Mouse (Mus musculus): ENCODE measurements around the gene Prkaa2. TPM values are rescaled to one million over a fixed set of nuclear protein-coding genes. Genes with fewer than 3 reads are reported as not detected.
A peak's percentile ranks its signal among the peaks of the same experiment; 100 is the strongest.

The Prkaa2 gene
- total and polyA plus RNA-seq, 2 experiments from 2014 or later = 18.4 to 25.3 TPM

GRCm38 (mm10) chr4:105131756-105132314, 22.1 kb upstream of the Prkaa2 start:
- no peaks in the 10 kb centered on the region for H3K27me3 ChIP-seq (ENCODE audit: insufficient read depth, low read length)
- no peaks in the 10 kb centered on the region for H3K9me3 ChIP-seq (ENCODE audit: low read length)
- H3K36me3 ChIP-seq (ENCODE audit: insufficient read depth, low read length) = no peaks in the 10 kb centered on the region
- H3K4me1 ChIP-seq (ENCODE audit: insufficient read depth, low read length) = no peaks in the 10 kb centered on the region
- ATAC-seq (ENCODE audit: low FRiP score) (no peak), DNase-seq (ENCODE audit: low spot score) (no peak)
- H3K27ac ChIP-seq (ENCODE audit: low read depth, low read length) = no peak overlapping the region
- no peak overlapping the region for H3K9ac ChIP-seq (replicated peaks; ENCODE audit: low read length, poor library complexity, severe bottlenecking)
- no peak for TF ChIP-seq CTCF (IDR thresholded peaks at IDR 0.05)
- no peak overlapping the region for H3K4me3 ChIP-seq (ENCODE audit: low read depth, low read length)
- H3K4me2 ChIP-seq (ENCODE audit: low read depth, low read length, poor library complexity, severe bottlenecking) = no peak overlapping the region
- 61% methylated on average over 9 of the region's 9 CpGs for WGBS

DNA sequence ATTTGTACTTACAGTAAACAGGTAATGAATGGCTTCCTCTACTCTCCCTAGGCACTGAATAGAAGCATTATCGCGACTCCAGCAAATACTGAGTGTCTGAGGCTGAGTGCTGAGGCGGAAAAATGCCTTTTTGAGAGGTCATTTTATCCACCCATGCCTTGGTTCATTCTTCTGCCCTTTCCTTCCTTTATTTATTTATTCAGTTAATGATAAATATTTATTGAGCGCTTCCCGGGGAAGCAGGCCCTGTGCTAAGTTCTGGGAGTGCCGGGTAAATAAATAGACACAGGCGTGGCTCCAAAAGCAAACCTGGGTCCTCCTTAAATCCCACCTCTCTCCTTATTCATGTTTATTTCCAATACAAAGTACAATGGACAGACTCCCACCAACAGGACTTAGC, 19.5 kb upstream of the Prkaa2 start:
- no peak for DNase-seq (ENCODE audit: low spot score)
- no peak for ATAC-seq (ENCODE audit: low FRiP score)
- H3K36me3 ChIP-seq (ENCODE audit: insufficient read depth, low read length) = no peaks in the 10 kb centered on the region

GRCm38 (mm10) chr4:105122429-105122828, 12.7 kb upstream of the Prkaa2 start:
- TF ChIP-seq CTCF (IDR thresholded peaks at IDR 0.05) = peak; percentile 60
- H3K9ac ChIP-seq (replicated peaks; ENCODE audit: low read length, poor library complexity, severe bottlenecking) = no peak overlapping the region
- 46% methylated on average over 8 of the region's 8 CpGs for WGBS
- H3K4me1 ChIP-seq (ENCODE audit: insufficient read depth, low read length) = no peaks in the 10 kb centered on the region
- no peaks in the 10 kb centered on the region for H3K27me3 ChIP-seq (ENCODE audit: insufficient read depth, low read length)
- no peak overlapping the region for H3K27ac ChIP-seq (ENCODE audit: low read depth, low read length)
- ATAC-seq (ENCODE audit: low FRiP score) (no peak), DNase-seq (ENCODE audit: low spot score) (peak; percentile 61)
- H3K4me3 ChIP-seq (ENCODE audit: low read depth, low read length) = no peak overlapping the region
- H3K4me2 ChIP-seq (ENCODE audit: low read depth, low read length, poor library complexity, severe bottlenecking) = no peak overlapping the region
- no peaks in the 10 kb centered on the region for H3K36me3 ChIP-seq (ENCODE audit: insufficient read depth, low read length)
- H3K9me3 ChIP-seq (ENCODE audit: low read length) = no peaks in the 10 kb centered on the region

More for the DNA sequence above, 19.5 kb upstream of the Prkaa2 start:
- H3K4me3 ChIP-seq (ENCODE audit: low read depth, low read length) = no peak overlapping the region
- H3K27me3 ChIP-seq (ENCODE audit: insufficient read depth, low read length) = no peaks in the 10 kb centered on the region
- no peaks in the 10 kb centered on the region for H3K9me3 ChIP-seq (ENCODE audit: low read length)
- no peak overlapping the region for H3K4me2 ChIP-seq (ENCODE audit: low read depth, low read length, poor library complexity, severe bottlenecking)
- H3K4me1 ChIP-seq (ENCODE audit: insufficient read depth, low read length) = no peaks in the 10 kb centered on the region
- no peak for TF ChIP-seq CTCF (IDR thresholded peaks at IDR 0.05)
- H3K27ac ChIP-seq (ENCODE audit: low read depth, low read length) = no peak overlapping the region
- no peak overlapping the region for H3K9ac ChIP-seq (replicated peaks; ENCODE audit: low read length, poor library complexity, severe bottlenecking)
- 71% methylated on average over 7 of the region's 7 CpGs for WGBS

DNA sequence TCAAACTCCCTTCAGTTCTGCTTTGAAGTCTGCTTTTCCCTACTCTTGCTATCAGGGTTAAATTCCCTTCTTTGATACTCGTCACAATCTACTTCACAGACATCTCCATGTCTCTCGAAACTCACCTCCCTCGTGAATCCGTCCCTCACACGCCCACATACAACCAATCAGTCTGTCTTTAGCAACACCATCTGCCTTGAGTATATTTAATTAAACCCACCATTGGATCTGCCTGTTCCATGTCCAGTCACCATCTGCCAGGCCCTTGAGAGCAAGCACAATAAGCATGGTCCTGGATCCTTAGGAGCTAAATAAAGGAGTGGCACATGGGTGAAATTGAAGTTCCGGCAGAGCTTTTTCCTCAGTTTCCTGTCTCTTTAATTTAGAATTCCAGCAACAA, 11.4 kb upstream of the Prkaa2 start:
- no peaks in the 10 kb centered on the region for H3K4me1 ChIP-seq (ENCODE audit: insufficient read depth, low read length)
- no peak overlapping the region for H3K4me3 ChIP-seq (ENCODE audit: low read depth, low read length)
- 66% methylated on average over 6 of the region's 6 CpGs for WGBS
- H3K4me2 ChIP-seq (ENCODE audit: low read depth, low read length, poor library complexity, severe bottlenecking) = no peak overlapping the region
- H3K9me3 ChIP-seq (ENCODE audit: low read length) = no peaks in the 10 kb centered on the region
- no peak for ATAC-seq (ENCODE audit: low FRiP score)
- DNase-seq (ENCODE audit: low spot score) = peak; percentile 28
- no peaks in the 10 kb centered on the region for H3K36me3 ChIP-seq (ENCODE audit: insufficient read depth, low read length)
- H3K27ac ChIP-seq (ENCODE audit: low read depth, low read length) = no peak overlapping the region
- no peaks in the 10 kb centered on the region for H3K27me3 ChIP-seq (ENCODE audit: insufficient read depth, low read length)
- H3K9ac ChIP-seq (replicated peaks; ENCODE audit: low read length, poor library complexity, severe bottlenecking) = no peak overlapping the region
- no peak for TF ChIP-seq CTCF (IDR thresholded peaks at IDR 0.05)

GRCm38 (mm10) chr4:105113468-105113867, 3.8 kb upstream of the Prkaa2 start:
- H3K36me3 ChIP-seq (ENCODE audit: insufficient read depth, low read length) = no peaks in the 10 kb centered on the region
- H3K4me1 ChIP-seq (ENCODE audit: insufficient read depth, low read length) = no peaks in the 10 kb centered on the region
- no peaks in the 10 kb centered on the region for H3K9me3 ChIP-seq (ENCODE audit: low read length)
- H3K27ac ChIP-seq (ENCODE audit: low read depth, low read length) = no peak overlapping the region
- no peak for ATAC-seq (ENCODE audit: low FRiP score)
- no peaks in the 10 kb centered on the region for H3K27me3 ChIP-seq (ENCODE audit: insufficient read depth, low read length)
- no peak for TF ChIP-seq CTCF (IDR thresholded peaks at IDR 0.05)
- no peak for DNase-seq (ENCODE audit: low spot score)
- no peak overlapping the region for H3K4me2 ChIP-seq (ENCODE audit: low read depth, low read length, poor library complexity, severe bottlenecking)
- H3K4me3 ChIP-seq (ENCODE audit: low read depth, low read length) = no peak overlapping the region
- no peak overlapping the region for H3K9ac ChIP-seq (replicated peaks; ENCODE audit: low read length, poor library complexity, severe bottlenecking)
- WGBS = 90% methylated on average over 3 of the region's 3 CpGs

- Histone ChIP-seq H3K27ac (ENCODE audit: low read depth, low read length) (no peak overlapping the region), H3K36me3 (ENCODE audit: insufficient read depth, low read length) (no peaks in the 10 kb centered on the region), H3K4me3 (ENCODE audit: low read depth, low read length) (no peak overlapping the region), H3K27me3 (ENCODE audit: insufficient read depth, low read length) (no peaks in the 10 kb centered on the region), H3K9ac (replicated peaks; ENCODE audit: low read length, poor library complexity, severe bottlenecking) (no peak overlapping the region), H3K9me3 (ENCODE audit: low read length) (no peaks in the 10 kb centered on the region), H3K4me2 (ENCODE audit: low read depth, low read length, poor library complexity, severe bottlenecking) (no peak overlapping the region), H3K4me1 (ENCODE audit: insufficient read depth, low read length) (no peaks in the 10 kb centered on the region)
- TF ChIP-seq CTCF (IDR thresholded peaks at IDR 0.05) = no peak
- WGBS = 91% methylated on average over 5 of the region's 5 CpGs
- no peak for ATAC-seq (ENCODE audit: low FRiP score)
- DNase-seq (ENCODE audit: low spot score) = no peak
These were observed 3.4 kb upstream of the Prkaa2 start for GRCm38 (mm10) chr4:105113042-105113441.
